Mouse (Mus musculus): ENCODE measurements around the gene Tsnax.

Gene Tsnax

DNA sequence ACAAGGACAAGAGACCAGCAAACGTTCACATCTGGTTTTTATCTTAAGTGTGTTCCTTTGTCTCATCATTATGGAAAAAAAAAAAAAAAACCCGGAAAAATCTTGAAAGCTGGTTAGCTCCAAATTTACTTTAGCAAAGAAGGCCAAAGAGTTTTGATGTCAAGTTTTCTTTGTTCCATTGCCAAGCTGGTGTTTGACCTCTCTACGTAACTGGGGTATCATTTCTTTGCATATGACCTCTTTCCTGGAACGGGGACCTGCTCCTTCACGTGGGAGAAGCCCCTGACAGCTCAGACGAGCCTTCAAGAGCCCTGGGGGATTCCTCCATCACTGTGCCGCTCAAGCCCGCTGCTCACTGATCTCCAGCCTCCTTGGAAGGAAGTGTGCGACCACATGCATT, 31.1 kb downstream of the Tsnax start:
- DNase-seq: no peak

DNA sequence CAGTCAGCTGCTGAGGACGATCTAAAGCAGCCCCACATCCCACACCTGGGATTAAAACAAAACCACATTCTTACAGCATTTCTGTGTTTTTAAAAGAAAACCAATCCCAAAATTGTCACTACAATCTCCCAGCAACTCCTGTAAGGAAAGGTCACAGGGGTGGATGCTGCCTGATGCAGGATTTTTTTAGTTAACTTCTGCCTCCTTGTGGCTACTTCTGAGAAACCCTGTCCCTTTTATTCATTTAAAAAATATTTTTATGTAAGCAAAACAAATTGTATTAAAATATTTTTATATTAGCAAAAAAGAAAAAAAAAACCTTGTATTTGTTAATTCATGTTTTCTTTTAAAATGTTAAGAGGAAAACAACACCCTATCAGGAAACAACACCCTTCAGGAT, 33.0 kb downstream of the Tsnax start:
- no peak for DNase-seq

DNA sequence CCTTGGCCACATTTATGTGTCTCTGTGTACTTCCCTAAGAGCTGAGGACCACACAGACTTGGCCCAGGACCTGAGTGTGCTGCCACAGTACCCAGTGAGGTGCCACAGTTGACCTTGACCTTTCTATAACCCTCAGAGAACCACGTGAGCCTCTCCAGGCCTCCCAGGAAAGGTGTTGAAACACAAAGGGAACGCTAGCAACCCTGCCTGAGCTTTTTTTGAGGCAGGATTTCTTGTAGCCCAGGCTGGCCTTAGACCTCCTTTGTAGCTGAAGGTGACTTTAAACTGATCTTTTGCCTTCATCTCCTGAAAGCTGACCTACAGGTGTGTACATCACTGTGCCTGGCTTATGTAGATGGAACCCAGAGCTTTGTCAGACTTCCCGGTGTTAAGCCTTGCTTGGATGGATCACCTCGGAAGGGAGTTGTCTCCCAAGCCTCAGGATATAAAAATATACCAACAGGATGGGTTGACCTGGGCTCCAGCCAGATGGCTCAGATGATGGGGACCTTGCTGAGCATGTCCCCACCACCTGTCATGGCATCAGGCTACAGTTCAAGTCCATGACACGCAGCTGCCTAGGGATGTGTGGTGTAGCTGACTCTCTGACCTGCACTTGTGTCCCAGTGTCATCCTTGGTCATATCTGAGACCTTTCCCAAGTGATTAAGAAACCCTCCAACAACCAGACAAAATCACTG, 36.4 kb downstream of the Tsnax start:
- no peak for DNase-seq

DNA sequence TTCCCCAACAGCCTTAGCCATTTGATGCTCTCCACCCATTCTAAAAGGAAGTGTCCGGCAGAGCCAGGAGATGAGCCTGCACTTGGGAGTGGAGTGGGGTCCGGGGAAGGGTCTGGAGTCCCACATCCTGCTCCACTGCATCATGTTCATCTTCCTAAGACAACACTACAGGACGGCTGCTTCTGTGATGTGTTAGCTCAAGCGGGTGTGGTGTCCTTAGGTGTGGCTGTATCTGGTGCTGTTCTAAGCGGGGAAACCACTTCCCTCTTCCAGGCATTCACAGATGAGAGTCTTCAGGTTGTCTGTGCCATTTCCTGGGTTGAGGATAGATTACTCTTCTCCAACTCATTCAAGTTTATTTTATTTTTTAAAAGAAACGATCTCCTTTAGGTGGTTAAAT, 37.0 kb downstream of the Tsnax start:
- DNase-seq: no peak

DNA sequence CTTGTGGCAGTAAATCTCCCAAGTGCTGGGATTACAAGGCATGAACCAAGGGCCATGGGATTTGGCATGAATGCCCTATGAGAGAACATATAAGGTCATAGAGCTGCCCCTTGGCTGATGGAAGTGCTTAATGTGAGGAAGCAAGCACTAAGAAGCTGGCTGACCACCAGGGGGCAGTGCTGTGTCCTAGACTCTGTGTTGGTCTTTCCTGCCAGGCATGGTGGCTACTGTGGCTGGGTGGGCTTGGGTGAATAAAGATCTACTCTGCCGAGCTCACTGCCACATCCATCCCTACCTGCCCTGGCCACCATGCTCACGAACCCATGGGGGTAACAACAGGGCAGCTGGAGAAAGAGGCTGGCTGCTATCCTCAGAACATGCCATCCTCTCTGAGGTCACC, 39.2 kb downstream of the Tsnax start:
- peak; percentile 82 for DNase-seq

DNA sequence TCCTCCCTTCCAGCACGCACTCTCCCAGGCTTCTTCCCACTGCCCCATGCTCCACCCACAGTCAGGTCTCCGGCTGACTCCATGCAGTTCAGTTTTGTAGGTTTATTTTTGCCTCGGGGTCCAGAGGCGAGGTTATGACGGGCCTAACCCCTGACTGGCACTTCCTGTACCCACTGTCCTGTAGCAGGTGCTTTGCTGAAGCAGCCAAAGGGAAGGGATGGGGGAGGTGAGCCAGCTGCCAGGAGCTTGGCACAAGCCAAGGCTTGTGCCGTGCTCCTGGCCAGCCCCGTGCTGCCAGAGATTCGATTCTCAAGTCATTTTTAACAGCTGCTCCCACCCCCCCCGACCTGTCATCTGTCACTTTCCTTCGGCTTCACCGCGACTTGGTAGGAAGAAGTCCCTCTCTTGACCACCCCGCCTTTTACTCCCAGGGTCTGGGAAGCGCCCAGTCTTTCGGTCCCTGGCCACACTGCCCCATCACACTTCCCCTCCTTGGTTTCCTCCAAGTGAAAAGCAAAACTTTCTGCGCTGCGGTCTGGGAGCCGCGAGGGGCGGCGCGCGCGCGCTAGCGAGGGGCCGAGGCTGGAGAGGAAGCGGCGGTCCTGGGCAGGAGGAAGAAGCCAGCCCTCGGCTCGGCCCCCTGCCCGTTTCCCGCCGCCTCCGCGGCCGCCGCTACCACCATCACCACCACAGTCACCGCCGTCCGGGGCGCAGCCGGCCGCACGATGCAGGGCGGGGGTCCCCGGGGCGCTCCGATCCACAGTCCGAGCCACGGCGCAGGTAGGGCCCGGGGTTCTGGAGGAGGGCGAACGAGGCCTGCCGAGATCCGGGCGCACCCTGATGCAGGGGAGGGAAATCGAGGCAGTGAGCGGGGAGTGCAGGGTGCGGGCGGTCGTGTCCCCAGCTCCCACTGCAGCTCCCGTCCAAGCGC, 41.0 kb downstream of the Tsnax start, which contains the start of gene Disc1:
Gene Disc1 (plus strand): TSS at position 691 of the 931 bp plus-strand sequence.
- DNase-seq: no peak

DNA sequence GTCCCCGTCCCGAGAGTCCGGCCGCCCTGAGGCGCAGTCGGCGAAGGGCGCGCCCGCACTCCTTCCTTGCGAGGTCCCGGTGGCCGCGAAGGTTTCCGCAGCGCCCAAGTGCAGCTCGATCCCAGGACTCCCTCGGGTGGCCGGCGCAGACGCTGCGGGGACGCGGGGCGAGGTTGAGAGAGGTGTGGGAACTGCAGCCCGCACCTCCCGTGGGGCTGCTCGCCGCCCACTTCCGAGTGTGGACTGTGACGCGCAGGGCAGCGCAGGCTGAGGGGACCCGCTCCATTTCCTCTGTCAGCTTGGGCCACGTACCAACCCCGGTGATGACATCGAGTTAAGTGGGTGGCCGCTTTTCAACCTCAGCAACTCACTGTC, 41.6 kb downstream of the Tsnax start:
- peak; percentile 27 for DNase-seq

DNA sequence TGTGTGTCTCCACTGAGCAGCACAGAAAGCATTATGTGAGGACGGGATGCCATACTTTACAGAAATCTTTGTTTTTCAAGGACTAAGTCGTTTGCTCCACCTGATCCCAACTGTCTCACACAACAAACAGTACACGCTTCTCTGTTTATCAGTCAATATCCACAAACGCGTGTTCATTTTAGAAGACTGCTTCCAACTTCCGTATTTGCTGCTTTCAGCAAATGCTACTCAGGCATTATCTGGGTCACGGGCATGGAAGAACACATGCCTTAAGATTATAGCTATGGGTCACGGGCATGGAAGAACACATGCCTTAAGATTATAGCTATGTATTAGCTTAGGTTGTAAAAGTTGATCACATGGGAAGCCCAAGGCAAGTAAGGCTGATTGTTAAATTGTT, 48.1 kb downstream of the Tsnax start:
- no peak for DNase-seq

DNA sequence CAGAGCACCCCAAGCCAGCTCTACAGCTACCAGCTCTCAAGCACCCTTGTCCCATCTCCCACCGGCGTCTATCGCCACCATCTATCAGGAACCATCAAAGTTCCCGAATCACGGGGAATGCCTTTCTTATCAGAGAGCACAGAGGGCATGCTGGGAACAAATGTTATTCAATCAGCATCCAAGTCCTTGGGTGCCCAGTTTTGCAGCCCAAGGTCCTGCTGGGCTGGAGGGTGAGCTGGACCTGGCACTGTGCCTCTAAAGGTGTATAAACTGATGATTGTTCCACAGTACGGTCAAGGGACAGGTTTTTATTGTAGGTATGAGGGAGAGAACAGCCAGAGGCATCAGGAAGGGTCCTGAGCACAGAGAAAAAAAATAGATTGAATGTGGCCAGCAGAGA, 52.8 kb downstream of the Tsnax start:
- DNase-seq: no peak

DNA sequence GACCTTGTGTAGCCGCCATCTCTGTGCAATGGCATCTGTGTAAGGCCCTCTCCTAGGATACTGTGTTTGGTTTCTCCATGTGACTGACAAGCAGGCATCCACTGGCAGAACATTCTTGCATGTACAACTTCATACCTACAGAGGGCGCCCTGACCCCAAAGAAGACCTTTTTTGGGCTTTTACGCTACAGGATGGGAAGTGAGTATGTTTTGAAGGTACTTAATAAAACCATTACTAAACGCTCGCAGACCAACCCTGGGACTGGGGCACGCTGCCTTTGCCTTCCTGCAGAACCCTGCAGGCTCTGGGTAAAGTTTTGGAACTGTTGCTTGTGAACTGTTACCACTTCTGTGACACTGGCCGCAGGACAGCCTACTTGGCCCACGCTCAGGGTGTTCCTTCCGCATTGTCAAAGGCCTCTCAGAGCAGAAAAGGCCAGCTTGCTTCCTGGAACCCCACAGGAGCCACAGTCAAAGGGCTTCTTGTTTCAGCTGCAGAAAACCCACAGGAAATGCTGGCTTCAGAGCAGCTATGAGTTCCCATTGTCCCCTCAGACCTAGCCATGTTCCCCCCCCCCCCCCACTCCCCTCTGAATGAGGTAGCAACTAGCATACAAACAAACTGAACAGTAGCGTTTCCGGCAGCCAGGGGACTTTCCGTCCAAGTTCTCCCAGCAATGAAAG, 54.3 kb downstream of the Tsnax start:
- peak; percentile 80 for DNase-seq

DNA sequence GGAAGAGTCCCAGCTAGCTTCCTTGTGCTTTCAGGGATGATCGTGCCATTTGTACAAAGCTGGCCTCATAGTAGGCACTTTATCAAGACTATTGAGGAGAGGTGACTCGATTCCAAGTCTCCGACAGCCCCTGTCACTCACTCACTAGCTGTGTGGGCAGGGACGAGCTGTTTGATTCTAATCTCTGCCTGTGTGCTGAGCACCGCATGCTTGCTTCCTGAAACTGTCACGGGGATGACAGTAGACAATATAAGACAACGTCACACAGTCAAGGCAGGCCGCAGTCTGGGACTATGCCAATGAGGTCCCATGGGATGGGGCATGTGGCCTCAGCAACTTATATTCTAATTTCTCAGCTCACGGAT, 54.8 kb downstream of the Tsnax start:
- DNase-seq: peak; percentile 59

DNA sequence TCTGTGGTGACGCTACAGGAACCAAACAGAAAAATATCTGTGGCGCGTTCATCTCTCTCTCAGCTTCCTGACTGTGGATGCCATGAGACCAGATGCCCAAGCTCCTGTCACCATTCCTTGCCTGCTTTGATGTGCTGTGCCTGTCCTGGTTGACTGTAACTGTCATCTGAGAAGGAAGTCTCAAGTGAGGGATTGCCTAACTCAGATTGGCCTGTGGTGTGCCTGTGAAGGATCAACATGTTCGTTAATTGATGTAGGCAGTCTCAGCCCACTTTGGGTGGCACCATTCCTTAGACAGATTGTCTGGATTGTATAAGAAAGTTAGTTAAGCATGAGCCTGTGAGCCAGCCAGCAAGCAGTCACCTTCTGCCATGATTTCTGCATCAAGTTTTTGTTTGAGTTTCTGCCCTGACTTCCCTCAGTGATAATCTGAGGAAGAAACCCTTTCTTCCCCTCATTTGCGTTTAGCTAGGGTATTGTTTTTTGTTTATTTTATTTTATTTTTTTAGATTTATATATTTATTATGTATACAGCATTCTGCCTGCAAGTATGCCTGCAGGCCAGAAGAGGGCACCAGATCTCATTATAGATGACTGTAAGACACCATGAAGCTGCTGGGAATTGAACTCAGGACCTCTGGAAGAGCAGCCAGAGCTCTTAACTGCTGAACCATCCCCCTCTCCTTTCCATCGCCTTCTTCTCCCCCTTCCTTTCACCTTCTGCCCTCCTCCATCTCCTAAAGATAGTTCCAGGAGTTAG, 55.5 kb downstream of the Tsnax start:
- no peak for DNase-seq

DNA sequence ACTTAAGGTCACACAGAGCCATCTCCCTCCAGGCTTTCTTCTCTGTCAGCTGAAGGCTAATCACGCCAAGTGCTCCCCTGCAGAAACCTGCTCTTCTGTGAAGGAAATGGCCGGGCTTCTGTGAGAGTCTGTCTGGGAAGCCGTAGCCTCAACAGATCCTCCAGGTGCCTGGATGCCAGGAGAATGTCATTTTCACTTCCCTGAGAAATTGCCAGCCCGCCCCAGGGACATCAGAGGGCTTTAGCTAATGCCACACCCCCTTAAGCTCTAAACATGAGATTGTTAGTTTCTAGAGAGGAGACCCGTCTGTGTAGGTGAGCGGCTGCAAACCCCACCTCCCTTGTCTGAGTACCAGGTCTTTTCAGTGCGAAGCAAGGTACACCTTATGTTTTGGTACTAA, 56.5 kb downstream of the Tsnax start:
- no peak for DNase-seq

DNA sequence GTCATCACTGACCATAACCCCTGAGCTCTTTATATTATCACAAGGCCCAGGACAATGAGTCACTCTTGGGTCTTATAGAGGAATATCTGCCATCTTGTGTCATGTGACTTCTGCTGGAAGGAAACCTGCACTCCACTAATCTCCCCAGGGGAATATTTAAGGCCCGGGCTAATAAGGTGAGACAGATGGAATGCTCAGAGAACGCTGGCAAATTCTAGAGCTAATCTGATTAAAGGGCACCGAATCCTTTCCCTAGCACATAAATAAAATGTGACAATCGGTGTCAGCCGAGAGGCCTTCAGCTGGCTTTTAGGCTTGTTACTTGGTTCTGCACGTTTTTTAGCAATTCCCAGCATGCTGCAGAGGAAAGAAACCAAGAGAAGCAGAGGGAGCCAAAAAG, 56.9 kb downstream of the Tsnax start:
- DNase-seq: no peak

DNA sequence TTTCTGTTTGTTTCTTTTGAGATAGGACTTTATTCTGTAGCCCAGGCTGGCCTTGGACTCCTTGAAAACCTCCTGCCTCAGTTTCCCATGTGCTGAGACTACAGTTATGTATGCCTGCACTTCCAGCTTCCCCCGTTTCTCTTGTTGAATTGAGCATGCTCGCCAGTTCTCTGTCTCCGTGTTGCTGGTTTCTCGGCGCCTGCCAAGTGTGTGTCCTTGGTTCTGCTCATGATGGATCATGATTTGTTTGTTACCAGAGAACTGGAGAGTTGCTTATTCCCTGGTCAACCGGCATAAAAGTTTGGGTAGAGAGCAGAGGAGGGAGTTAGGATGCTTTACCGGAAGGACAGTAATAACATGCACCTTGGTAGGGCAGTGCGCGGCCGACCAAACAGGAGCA, 61.3 kb downstream of the Tsnax start:
- DNase-seq: no peak

DNA sequence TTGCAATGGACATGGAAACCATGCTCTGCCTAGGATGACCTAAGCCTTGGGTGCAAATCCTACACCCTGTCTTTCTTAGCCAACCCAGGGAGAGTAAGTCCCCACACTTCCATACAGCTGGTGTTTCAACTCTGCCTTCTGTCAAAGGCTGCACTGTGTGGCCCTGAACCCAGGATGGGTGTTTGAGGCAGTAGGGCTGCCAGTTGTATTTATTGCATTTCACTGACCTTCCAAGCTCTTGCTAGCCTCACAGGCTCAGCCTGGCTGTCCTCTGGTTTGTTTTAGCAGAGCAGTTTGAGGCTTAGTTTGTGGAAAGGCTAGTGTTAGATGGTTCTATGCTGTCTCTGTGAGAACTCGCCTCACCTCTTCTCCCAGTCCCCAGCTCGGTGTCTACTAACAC, 61.8 kb downstream of the Tsnax start:
- DNase-seq: no peak

DNA sequence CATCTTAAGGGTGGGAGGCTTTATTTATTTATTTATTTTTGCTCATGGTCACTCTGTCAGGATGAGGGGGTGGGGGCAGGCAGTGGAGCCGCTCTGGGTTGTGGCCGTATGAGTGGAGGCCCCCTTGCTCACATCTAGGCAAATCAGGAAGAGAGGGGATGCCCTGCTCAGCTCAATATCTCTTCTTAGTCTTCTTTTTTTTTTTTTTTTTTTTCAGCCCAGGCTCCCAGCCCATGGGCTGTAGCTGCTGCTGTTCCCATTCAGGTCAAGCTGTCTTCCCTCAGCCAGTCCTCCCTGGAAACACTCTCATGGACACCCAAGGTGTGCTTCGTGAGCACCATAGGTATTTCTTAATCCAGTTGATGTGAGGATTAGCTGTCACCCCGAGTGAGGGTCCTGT, 62.6 kb downstream of the Tsnax start:
- DNase-seq: no peak

DNA sequence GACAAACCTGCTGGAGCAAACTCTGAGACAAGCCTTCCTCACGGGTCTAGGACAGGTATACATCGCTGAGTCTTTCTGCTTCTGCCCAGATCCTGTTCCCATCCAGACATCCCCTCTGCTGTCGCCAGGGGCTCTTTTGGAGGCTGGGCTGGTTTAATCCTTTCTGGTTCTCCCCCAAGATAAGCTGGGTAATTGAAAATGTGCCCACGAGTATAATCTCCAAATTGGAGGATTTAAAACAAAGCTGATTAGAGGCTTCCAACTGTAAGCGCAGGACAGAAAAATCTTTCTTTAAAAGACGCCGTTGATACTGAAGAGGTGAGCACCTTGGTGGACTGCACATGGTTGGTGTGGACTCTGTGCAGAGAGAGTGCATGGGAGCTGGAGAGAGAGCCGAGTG, 64.5 kb downstream of the Tsnax start:
- DNase-seq: no peak

DNA sequence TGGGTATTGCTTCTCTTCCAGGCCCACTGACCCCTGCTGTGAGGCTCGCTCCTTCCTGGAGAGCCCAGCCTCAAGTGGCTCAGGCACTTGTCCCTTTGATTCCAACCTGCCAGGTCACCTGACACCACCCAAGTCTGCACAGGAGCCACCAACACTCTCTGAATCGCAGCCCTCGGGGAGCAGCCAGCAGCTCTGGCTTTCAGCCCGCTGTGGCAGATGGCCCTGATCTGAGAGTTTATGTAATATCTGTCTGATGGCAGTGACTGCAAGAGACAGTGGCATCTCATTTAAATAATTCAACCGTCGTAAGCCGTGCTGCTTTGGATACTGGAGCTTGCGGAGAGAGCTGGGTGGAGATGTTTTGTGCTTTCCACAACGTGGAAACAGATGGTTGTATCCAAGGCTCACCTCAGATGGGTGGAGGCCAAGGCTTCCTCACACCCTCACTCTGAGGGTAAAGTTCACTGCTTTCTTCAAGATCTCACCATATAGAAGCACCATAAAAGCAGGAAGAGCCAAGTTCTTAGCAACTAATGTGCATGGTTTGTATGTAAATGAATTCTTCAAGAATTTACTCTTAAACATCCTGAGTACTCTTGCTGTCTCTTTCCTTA, 66.1 kb downstream of the Tsnax start:
- no peak for DNase-seq

DNA sequence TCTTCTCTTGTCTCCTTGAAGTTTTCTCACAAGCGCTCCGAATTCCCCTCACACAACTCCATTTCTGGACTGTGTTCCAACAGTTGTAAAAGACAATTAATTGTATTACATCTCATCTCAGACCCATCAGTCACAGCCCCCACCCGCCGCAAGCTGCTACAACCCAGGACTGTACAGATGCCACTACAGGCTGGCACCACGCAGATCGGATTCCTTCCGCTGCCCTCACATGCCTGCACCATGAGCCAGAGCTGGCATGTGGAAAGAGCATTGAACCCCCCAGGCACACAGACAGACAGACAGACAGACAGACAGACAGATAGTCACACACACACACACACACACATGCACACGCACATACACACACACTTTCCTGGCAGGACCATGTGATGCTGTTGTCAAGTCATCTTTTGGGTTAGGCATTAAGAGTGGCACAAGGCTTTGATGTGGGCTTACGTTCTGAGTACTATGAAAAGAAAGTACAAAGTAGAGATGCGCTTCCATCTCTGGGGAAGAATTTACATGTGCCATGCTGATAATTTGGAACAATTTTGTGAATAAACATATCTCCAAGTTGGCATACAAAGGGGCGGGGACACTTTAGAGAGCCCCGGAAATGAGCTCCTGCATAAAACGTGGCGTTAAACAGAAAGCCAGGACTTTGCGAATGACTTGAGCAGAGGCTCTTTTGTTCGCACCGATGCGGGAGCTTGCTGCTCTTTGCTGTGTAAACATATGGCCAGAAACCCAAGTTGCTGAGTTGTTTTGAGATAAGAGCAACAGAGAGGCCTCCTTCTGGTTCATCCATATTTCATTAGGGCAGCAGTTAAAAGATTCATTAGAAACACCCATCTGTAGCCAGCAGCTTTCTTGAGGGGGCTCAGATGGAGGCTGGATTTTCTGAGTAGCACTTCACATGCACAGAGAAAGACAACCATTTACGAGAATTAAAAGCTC, 67.9 kb downstream of the Tsnax start:
- no peak for DNase-seq

DNA sequence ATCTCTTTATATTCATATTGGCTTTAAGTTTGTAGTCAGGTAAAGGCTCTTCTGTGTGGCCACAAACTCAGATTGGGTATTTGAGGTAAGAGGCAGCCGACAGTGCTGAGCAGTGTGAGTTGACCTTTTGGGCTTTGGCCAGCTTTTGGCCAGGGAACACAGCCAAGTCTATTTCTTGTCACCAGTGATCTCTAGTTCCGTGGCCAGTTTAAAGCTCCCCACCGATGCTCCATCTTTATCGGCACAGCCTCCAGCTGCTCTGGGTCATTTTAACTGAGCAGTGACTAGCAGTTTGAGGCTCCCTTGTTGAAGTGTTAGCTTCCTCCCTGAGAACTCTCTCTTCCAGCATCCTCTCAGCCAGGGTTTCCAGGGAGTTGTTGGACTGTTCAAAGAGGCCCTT, 70.9 kb downstream of the Tsnax start:
- DNase-seq: no peak
